Mouse (Mus musculus) retina, embryonic 14.5 days (tissue): ENCODE data around the gene 1700024B05Rik.
"Not testable (repeated sequence)": the region's sequence is repeated elsewhere in the genome, so short reads cannot be mapped to it uniquely, and the experiment has no call there.

Experiments used
- DNase-seq: peaks from one replicate; pipeline ENCODE4 v3.0.0-alpha.2; 2015; ENCODE audit warnings: low spot score

1700024B05Rik gene

GRCm38 (mm10) chr14:41943695-41944094 lies at the start of gene 1700024B05Rik:
Gene 1700024B05Rik, plus strand, starts transcription at chr14:41943995.
- DNase-seq = not testable (repeated sequence)

GRCm38 (mm10) chr14:41907190-41907589 lies 36.6 kb upstream of the 1700024B05Rik start, which contains the start of gene Gm7980:
Gene Gm7980, minus strand, starts transcription at chr14:41907290.
- not testable (repeated sequence) for DNase-seq

GRCm38 (mm10) chr14:41924649-41925048 lies 19.1 kb upstream of the 1700024B05Rik start, which contains the start of gene 1700049E17Rik1:
Gene 1700049E17Rik1, plus strand, starts transcription at chr14:41924949.
- not testable (repeated sequence) for DNase-seq

GRCm38 (mm10) chr14:41964095-41964494 lies 20.3 kb downstream of the 1700024B05Rik start:
- not testable (repeated sequence) for DNase-seq

- not testable (repeated sequence) for DNase-seq
These were observed 24.0 kb downstream of the 1700024B05Rik start, which contains the start of gene Gm6401 for GRCm38 (mm10) chr14:41967827-41968226. Gene Gm6401, minus strand, starts transcription at chr14:41967927.

GRCm38 (mm10) chr14:41968596-41968995 lies 24.8 kb downstream of the 1700024B05Rik start:
- DNase-seq = not testable (repeated sequence)

GRCm38 (mm10) chr14:41983225-41983624 lies 39.4 kb downstream of the 1700024B05Rik start, which contains the start of gene Gm3543:
Gene Gm3543, minus strand, starts transcription at chr14:41983325.
- not testable (repeated sequence) for DNase-seq
